Mouse (Mus musculus): ENCODE results near the gene Mtmr12. TPM values are rescaled to one million over a fixed set of nuclear protein-coding genes. Genes with fewer than 3 reads are reported as not detected.

Gene Mtmr12
- polyA plus RNA-seq, 1 experiment from 2014 or later: 8.0 TPM

DNA sequence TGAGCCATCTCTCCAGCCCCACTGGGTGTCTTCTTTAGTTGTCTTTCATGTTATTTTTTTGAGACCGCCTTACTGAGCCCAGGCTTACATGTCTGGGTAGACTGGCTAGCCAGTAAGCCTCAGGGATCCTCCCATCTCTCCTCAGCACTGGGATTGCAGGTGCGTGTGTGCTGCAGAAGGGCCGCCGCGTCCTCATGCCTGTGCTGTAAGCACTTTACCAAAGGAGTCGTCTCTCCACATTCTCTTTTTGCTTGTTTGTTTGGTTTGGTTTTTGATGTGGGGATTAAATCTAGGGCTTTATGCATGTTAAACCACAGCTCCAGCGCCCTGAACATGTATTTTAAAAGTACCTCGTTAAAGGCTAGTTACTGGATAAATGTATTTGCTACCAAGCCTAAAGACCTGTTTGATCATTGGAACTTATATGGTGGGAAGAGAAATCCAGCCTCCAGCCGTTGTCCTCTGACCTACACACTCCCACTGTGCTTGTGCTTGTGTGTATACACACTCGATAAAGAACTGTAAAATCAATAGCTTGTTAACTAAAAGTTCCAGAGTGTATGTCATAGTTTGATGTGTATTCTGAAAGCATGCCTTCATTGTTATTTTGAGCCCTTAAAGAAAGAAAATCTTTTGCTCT is 24.9 kb downstream of the Mtmr12 start:
- no peak for ATAC-seq (ENCODE audit: low read depth)
- WGBS: 86% methylated on average over 10 of the region's 10 CpGs
- no peaks in the 10 kb centered on the region for H3K9me3 ChIP-seq
- H3K27ac ChIP-seq (replicated peaks): no peak overlapping the region
- H3K4me2 ChIP-seq: no peak overlapping the region
- H3K9ac ChIP-seq: no peak overlapping the region
- peaks cover 18% of the 10 kb centered on the region for H3K36me3 ChIP-seq
- H3K27me3 ChIP-seq: no peaks in the 10 kb centered on the region
- peaks cover 27% of the 10 kb centered on the region for H3K4me1 ChIP-seq (replicated peaks)
- H3K4me3 ChIP-seq: no peak overlapping the region

DNA sequence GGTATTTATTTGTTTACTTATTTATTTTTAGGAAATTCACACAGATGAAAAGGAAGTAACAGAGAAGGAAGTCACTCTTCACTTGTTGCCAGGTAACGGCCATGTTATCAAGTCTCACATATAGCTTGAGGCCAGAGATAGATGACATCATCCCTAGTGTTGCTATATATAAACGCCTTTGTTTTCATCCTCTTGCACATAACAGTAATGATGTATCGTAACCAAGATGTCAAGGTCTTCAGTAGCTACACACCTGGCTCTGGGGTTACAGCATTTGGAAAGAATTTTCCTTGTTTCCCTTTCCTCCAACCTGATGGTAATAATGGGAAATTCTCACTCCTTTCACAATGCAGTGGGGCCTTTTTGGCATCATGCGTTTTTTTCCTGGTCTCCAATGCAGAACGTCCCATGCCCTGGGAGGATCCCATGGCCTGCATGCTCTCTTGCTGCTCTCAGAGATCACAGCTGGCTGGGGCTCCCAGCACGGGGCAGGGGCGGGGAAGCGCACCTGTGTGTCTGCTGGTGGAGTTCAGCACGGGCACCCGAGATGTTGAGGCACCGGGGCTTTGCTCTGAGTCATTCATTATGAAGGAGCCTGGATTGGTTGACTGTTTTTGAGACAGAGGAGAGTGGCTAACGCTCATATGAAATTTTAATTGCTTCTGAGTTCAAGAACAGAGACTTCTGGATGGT is 25.6 kb downstream of the Mtmr12 start:
- 68% methylated on average over 12 of the region's 12 CpGs for WGBS
- no peak for ATAC-seq (ENCODE audit: low read depth)
- Histone ChIP-seq H3K9me3 (no peaks in the 10 kb centered on the region), H3K27ac (replicated peaks) (no peak overlapping the region), H3K36me3 (peaks cover 18% of the 10 kb centered on the region), H3K4me3 (no peak overlapping the region), H3K9ac (no peak overlapping the region), H3K4me2 (no peak overlapping the region), H3K27me3 (no peaks in the 10 kb centered on the region), H3K4me1 (replicated peaks) (peaks cover 25% of the 10 kb centered on the region)

DNA sequence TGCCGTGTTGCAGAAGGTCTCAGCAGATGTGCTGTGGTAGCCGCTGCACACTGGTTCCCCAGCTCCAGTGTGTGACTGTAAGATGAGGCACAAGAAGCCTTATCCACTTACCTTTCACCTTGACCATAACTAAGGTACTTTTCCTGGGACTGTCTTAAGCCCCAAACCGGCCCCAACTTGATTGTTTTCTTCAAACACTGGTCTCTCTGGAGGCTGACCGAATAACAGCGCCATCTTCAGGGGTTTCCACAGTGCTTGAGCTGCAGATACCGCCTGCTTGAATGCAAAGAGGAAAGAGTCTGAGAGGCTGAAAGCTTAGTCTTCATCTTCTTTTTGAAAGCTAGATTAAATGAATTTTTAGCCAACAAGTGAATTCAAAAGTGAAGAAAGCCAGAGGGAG is 26.6 kb downstream of the Mtmr12 start:
- peaks cover 27% of the 10 kb centered on the region for H3K36me3 ChIP-seq
- ATAC-seq (ENCODE audit: low read depth): no peak
- H3K9ac ChIP-seq: no peak overlapping the region
- H3K9me3 ChIP-seq: no peaks in the 10 kb centered on the region
- H3K27me3 ChIP-seq: no peaks in the 10 kb centered on the region
- H3K4me3 ChIP-seq: no peak overlapping the region
- peaks cover 22% of the 10 kb centered on the region; the same call in 1 of the 2 replicates for H3K4me1 ChIP-seq (replicated peaks)
- H3K4me2 ChIP-seq: no peak overlapping the region
- no peak overlapping the region for H3K27ac ChIP-seq (replicated peaks)
- 84% methylated on average over 6 of the region's 6 CpGs for WGBS

DNA sequence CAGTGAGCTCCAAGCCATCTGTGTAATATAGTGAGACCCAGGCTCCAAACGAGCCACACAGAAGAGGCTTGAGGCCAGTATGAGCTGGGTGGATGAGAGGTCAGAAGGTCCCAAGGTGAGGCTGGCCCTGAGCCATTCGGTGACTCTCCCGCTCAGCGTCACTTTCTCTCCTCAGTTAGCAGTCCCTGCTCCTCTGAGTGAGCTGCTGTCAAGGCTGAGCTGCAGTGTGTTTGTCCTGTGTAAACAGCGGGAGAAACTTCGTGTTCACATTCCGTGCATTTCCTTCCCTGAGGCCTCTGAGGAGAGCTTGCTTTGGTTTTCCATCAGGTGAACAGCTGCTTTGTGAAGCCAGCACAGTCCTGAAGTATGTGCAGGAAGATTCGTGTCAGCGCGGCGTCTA is 27.6 kb downstream of the Mtmr12 start:
- H3K36me3 ChIP-seq: peaks cover 36% of the 10 kb centered on the region
- no peak overlapping the region for H3K4me3 ChIP-seq
- H3K27ac ChIP-seq (replicated peaks): no peak overlapping the region
- H3K9me3 ChIP-seq: no peaks in the 10 kb centered on the region
- no peak for ATAC-seq (ENCODE audit: low read depth)
- peaks cover 17% of the 10 kb centered on the region; the same call in 1 of the 2 replicates for H3K4me1 ChIP-seq (replicated peaks)
- H3K9ac ChIP-seq: no peak overlapping the region
- WGBS: 78% methylated on average over 11 of the region's 11 CpGs
- H3K27me3 ChIP-seq: no peaks in the 10 kb centered on the region
- no peak overlapping the region for H3K4me2 ChIP-seq

DNA sequence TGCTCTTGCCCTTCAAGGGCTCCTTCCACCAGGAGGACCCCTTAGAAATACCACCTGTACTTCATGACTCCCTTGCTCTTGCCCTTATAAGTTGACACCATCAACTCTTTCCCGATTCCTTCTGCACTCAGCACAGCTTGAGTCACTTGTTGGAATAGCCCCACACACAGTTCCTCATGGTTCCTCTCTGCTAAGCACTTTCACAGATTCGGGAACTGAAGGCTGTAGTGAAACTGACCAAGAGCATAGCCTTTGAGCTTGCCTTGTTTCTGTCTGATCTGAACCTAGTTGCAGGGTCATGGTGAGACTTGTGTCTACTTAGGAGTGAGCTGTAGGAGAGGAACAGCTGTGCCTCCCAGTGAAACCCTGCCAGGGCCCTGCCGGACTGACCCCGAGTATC is 28.2 kb downstream of the Mtmr12 start:
- Histone ChIP-seq H3K4me1 (replicated peaks) (peaks cover 11% of the 10 kb centered on the region; the same call in 1 of the 2 replicates), H3K4me2 (no peak overlapping the region), H3K36me3 (peaks cover 42% of the 10 kb centered on the region), H3K9ac (no peak overlapping the region), H3K27ac (replicated peaks) (no peak overlapping the region), H3K9me3 (no peaks in the 10 kb centered on the region), H3K27me3 (no peaks in the 10 kb centered on the region), H3K4me3 (no peak overlapping the region)
- 92% methylated on average over 4 of the region's 4 CpGs for WGBS
- ATAC-seq (ENCODE audit: low read depth): no peak

DNA sequence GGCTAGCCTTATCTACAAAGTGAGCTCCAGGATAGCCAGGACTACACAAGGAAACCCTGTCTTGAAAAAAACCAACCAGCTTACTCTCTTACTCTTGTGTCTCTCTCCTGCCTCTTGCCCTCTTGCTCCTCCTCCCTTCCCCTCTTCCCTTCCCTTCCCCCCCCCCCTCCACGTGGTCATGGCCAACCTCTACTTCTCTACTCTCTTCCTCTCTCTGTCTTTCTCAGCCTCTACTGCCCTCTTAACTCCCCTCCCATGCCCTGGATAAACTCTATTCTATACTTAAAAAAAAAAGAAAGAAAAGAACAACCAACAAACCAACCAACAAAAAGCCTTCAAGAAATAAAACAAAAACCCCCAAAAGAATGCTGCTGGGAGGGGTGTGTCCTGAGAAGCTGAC is 30.7 kb downstream of the Mtmr12 start:
- WGBS: 20% methylated on average over 1 of the region's 1 CpGs
- ATAC-seq (ENCODE audit: low read depth): no peak
- no peak overlapping the region for H3K27ac ChIP-seq (replicated peaks)
- H3K36me3 ChIP-seq: peaks cover 66% of the 10 kb centered on the region
- H3K9ac ChIP-seq: no peak overlapping the region
- no peaks in the 10 kb centered on the region for H3K9me3 ChIP-seq
- H3K4me3 ChIP-seq: no peak overlapping the region
- no peak overlapping the region for H3K4me2 ChIP-seq
- no peaks in the 10 kb centered on the region for H3K27me3 ChIP-seq
- H3K4me1 ChIP-seq (replicated peaks): peaks cover 7% of the 10 kb centered on the region; the same call in 1 of the 2 replicates

DNA sequence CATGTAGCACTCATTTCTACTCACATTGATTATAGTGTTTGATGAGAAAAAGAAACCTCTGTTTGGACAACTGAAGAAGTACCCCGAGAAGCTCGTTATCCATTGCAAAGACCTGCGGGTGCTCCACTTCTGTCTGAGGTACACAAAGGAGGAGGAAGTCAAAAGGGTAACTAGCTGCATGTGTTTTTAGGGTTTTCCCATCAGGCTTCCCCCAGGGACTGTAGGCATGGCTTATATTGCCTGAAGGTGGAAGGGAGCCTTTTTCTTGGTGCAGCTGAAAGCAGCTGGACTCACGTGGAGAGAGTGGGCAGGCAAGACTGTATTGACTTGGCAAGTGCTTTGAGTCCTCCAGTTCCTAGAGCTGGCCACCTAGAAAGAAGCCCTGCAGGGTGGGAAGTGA is 31.2 kb downstream of the Mtmr12 start:
- 90% methylated on average over 4 of the region's 4 CpGs for WGBS
- no peak overlapping the region for H3K4me3 ChIP-seq
- no peak for ATAC-seq (ENCODE audit: low read depth)

DNA sequence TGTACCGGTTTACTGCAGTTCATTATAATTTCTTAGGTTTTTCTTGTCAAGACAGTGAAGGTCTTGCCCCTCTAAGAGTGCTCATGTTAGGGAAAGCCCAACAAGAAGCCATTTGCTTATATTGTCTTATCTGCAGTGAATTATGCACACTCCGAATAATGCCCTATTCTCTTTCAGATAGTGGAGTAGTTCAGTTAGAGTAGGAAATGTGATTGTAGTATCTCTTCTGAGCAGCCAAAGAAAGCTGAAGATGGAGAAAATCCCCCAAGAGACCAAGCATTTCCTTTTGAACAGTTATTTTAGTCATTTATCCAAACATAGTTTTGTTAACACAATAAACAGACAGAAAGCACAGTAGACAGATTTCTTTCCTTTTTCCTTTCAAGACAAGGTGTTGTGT is 32.1 kb downstream of the Mtmr12 start:
- no peak overlapping the region for H3K9ac ChIP-seq
- no peak overlapping the region for H3K4me3 ChIP-seq
- WGBS: 94% methylated on average over 2 of the region's 2 CpGs
- H3K36me3 ChIP-seq: peaks cover 71% of the 10 kb centered on the region
- peaks cover 7% of the 10 kb centered on the region; the same call in 1 of the 2 replicates for H3K4me1 ChIP-seq (replicated peaks)
- no peaks in the 10 kb centered on the region for H3K9me3 ChIP-seq
- no peak overlapping the region for H3K27ac ChIP-seq (replicated peaks)
- H3K4me2 ChIP-seq: no peak overlapping the region
- no peak for ATAC-seq (ENCODE audit: low read depth)
- H3K27me3 ChIP-seq: no peaks in the 10 kb centered on the region

More for the DNA sequence above, 31.2 kb downstream of the Mtmr12 start:
- peaks cover 68% of the 10 kb centered on the region for H3K36me3 ChIP-seq
- no peaks in the 10 kb centered on the region for H3K27me3 ChIP-seq
- H3K9ac ChIP-seq: no peak overlapping the region
- no peak overlapping the region for H3K4me2 ChIP-seq
- no peak overlapping the region for H3K27ac ChIP-seq (replicated peaks)
- H3K4me1 ChIP-seq (replicated peaks): peaks cover 7% of the 10 kb centered on the region; the same call in 1 of the 2 replicates
- H3K9me3 ChIP-seq: no peaks in the 10 kb centered on the region

DNA sequence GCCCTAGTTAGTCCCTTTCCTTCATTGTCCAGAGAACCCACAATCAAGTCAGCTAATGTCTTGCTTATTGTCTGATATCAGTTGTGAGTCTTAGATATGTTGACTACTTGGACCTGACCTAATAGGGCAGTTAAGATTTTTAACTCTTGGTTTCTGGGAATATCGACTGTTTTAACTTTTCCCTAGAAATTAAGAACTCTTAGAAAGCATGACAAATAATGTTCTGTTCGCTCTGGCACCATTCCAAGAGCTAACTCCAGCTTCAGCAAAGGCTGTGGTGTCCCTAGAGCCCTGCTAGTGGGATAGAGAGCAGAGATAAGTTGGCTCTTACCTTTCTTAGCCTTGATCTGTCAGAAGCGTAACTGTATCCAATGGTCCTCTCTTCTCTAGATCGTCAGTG is 32.7 kb downstream of the Mtmr12 start:
- Histone ChIP-seq H3K27me3 (no peaks in the 10 kb centered on the region), H3K9ac (no peak overlapping the region), H3K36me3 (peaks cover 73% of the 10 kb centered on the region), H3K4me2 (no peak overlapping the region), H3K9me3 (no peaks in the 10 kb centered on the region), H3K4me3 (no peak overlapping the region), H3K27ac (replicated peaks) (no peak overlapping the region), H3K4me1 (replicated peaks) (peaks cover 6% of the 10 kb centered on the region; the same call in 1 of the 2 replicates)
- ATAC-seq (ENCODE audit: low read depth): no peak
- 88% methylated on average over 4 of the region's 4 CpGs for WGBS

DNA sequence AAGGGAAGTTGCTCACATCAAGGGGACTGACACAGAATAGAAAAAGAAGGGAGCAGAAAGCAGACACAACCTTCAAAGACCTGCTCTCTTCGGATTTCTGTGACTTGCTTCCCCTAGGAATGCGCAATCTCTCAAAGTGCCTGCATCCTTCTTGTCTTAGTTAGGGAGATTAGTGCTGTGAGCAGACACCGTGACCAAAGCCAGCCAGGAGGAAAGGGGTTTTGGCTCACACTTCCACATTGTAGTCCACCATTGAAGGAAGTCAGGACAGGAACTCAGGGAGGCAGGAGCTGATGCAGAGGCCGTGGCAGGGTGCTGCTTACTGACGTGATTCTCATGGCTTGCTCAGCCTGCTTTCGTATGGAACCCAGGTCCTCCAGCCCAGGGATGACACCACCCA is 33.5 kb downstream of the Mtmr12 start:
- Histone ChIP-seq H3K4me2 (no peak overlapping the region), H3K4me3 (no peak overlapping the region), H3K9me3 (no peaks in the 10 kb centered on the region), H3K4me1 (replicated peaks) (no peaks in the 10 kb centered on the region), H3K9ac (no peak overlapping the region), H3K27ac (replicated peaks) (no peak overlapping the region), H3K36me3 (peaks cover 70% of the 10 kb centered on the region), H3K27me3 (no peaks in the 10 kb centered on the region)
- 92% methylated on average over 6 of the region's 6 CpGs for WGBS
- ATAC-seq (ENCODE audit: low read depth): no peak

DNA sequence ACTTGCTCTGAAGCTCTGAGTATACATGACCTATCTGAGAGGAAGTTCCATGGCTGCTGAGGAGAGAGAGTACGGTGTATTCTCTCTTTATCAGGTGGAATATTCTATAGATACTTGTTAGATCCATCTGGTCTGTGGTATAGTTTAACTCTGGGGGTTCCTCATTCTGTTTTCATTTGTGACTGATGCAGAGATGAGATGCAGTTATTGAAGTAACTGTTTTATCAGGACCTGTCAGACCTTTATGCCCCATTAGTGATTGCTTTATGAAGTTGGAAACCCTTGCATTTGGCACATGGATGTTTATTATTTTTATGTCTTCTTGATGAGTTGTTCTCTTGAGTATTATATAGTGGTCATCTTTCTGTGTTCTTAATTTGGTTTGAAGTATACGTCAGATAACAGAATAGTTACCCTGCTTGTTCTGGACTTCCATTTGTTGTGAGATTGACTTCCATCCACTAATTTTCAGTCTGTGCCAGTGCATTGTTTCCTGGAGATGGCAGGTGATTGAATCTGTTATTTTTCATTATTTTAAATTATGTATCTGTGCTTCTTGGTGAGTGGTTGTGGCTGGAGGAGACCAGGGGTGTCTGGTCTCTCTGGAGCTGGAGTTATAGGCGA is 36.0 kb downstream of the Mtmr12 start:
- H3K4me3 ChIP-seq: no peak overlapping the region
- no peak for ATAC-seq (ENCODE audit: low read depth)
- no peaks in the 10 kb centered on the region for H3K27me3 ChIP-seq
- 91% methylated on average over 3 of the region's 3 CpGs for WGBS
- no peaks in the 10 kb centered on the region for H3K4me1 ChIP-seq (replicated peaks)
- H3K9ac ChIP-seq: no peak overlapping the region
- no peak overlapping the region for H3K27ac ChIP-seq (replicated peaks)
- peaks cover 70% of the 10 kb centered on the region for H3K36me3 ChIP-seq
- no peak overlapping the region for H3K4me2 ChIP-seq
- H3K9me3 ChIP-seq: no peaks in the 10 kb centered on the region

DNA sequence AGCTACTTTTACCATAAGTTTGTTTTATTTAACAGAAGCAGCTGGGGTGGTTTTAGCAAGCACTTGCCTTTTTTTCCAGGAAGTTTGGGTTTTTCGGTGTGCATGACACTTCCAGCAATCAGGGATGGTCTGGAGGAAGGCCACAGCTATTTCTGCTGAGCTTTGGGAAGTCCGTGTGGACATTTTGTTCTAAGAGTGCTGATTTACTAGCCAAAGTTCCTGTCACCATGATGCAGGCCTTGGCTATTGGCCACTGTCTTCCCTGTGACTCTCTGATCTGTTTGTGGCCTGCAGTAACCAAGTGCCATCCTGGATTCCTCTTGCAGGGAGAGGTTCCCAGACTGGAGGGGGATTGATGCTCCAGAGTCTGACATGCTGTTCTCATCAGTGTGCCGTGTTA is 39.0 kb downstream of the Mtmr12 start:
- peaks cover 49% of the 10 kb centered on the region for H3K36me3 ChIP-seq
- WGBS: 83% methylated on average over 3 of the region's 3 CpGs

More for the DNA sequence above, 39.0 kb downstream of the Mtmr12 start:
- H3K9ac ChIP-seq: no peak overlapping the region
- no peak for ATAC-seq (ENCODE audit: low read depth)
- no peak overlapping the region for H3K4me2 ChIP-seq
- H3K4me3 ChIP-seq: no peak overlapping the region
- H3K4me1 ChIP-seq (replicated peaks): no peaks in the 10 kb centered on the region
- no peak overlapping the region for H3K27ac ChIP-seq (replicated peaks)
- H3K9me3 ChIP-seq: no peaks in the 10 kb centered on the region
- no peaks in the 10 kb centered on the region for H3K27me3 ChIP-seq
